Mouse (Mus musculus) CD4-positive, CD25-positive, alpha-beta regulatory T cell, adult 4 months (primary cell): ENCODE data around the gene 2310022A10Rik. TPM values are rescaled to one million over a fixed set of nuclear protein-coding genes. Genes with fewer than 3 reads are reported as not detected.
"Not testable (repeated sequence)": the region's sequence is repeated elsewhere in the genome, so short reads cannot be mapped to it uniquely, and the experiment has no call there.

ENCODE experiments used
- ATAC-seq: one replicate; pipeline ENCODE4 v1.8.0; 2017
- polyA plus RNA-seq, 2 experiments: library from polyadenylated mRNA; unstranded; fragments of 100-300 nt; shearing (Covaris generic); gene quantifications; one replicate each; pipeline ENCODE4 v1.2.1; 2017

2310022A10Rik gene
- polyA plus RNA-seq, 2 experiments from 2014 or later = 15.0 to 25.3 TPM

- no peak for ATAC-seq
Observed at GRCm38 (mm10) chr7:27621028-27621427, 68.0 kb downstream of the 2310022A10Rik start.

- no peak for ATAC-seq
Observed at GRCm38 (mm10) chr7:27622234-27622633, 69.2 kb downstream of the 2310022A10Rik start.

- no peak for ATAC-seq
Observed at GRCm38 (mm10) chr7:27624967-27625366, 71.9 kb downstream of the 2310022A10Rik start.

- ATAC-seq = no peak
Observed at GRCm38 (mm10) chr7:27627707-27628106, 74.7 kb downstream of the 2310022A10Rik start.

- no peak for ATAC-seq
Observed at GRCm38 (mm10) chr7:27628190-27628589, 75.2 kb downstream of the 2310022A10Rik start.

- not testable (repeated sequence) for ATAC-seq
Observed at GRCm38 (mm10) chr7:27628816-27629215, 75.8 kb downstream of the 2310022A10Rik start.

GRCm38 (mm10) chr7:27631439-27631838 is 78.4 kb downstream of the 2310022A10Rik start:
- no peak for ATAC-seq

Other genes with a start within 250 kb of the 2310022A10Rik start
- 1 to 10 TPM in 1 of 2 experiments, under 1 TPM in 1; 0.77 to 2.0 TPM for gene Ltbp4, start 215.5 kb upstream of the 2310022A10Rik start, polyA plus RNA-seq
- gene Shkbp1, start 197.2 kb upstream of the 2310022A10Rik start, polyA plus RNA-seq = 10 to 100 TPM; 49.2 to 76.0 TPM
- gene Gm20479, start 195.8 kb upstream of the 2310022A10Rik start, polyA plus RNA-seq = not detected
- gene Sptbn4, start 105.5 kb upstream of the 2310022A10Rik start, polyA plus RNA-seq = under 1 TPM; 0.28 to 0.32 TPM
- gene Blvrb, start 105.3 kb upstream of the 2310022A10Rik start, polyA plus RNA-seq = 10 to 100 TPM; 14.1 to 19.9 TPM
- gene Sertad3, start 79.5 kb upstream of the 2310022A10Rik start, polyA plus RNA-seq = 10 to 100 TPM; 50.9 to 60.1 TPM
- gene Sertad1, start 66.3 kb upstream of the 2310022A10Rik start, polyA plus RNA-seq = 10 to 100 TPM; 46.0 to 51.9 TPM
- gene Prx, start 53.9 kb upstream of the 2310022A10Rik start, polyA plus RNA-seq = under 1 TPM; 0.22 to 0.62 TPM
- under 1 TPM in 1 of 2 experiments, not detected in 1; 0.28 TPM for gene Hipk4, start 30.0 kb upstream of the 2310022A10Rik start, polyA plus RNA-seq
- gene Pld3, start within 50 bp of the 2310022A10Rik start, polyA plus RNA-seq = 100 to 1,000 TPM; 191 to 306 TPM
- 10 to 100 TPM; 39.2 to 57.3 TPM for gene Akt2, start 38.3 kb downstream of the 2310022A10Rik start, polyA plus RNA-seq
- not detected for gene Ttc9b, start 100.7 kb downstream of the 2310022A10Rik start, polyA plus RNA-seq
- 1 to 10 TPM in 1 of 2 experiments, under 1 TPM in 1; 0.76 to 1.5 TPM for gene Map3k10, start 121.4 kb downstream of the 2310022A10Rik start, polyA plus RNA-seq
- 1 to 10 TPM; 3.0 to 3.6 TPM for gene Zfp607b, start 136.1 kb downstream of the 2310022A10Rik start, polyA plus RNA-seq
- 10 to 100 TPM; 11.7 to 19.1 TPM for gene Zfp60, start 178.2 kb downstream of the 2310022A10Rik start, polyA plus RNA-seq